9 mouse cellular contexts compared by ENCODE assay signal in genomic region chr6:126583075-126583474, GRCm38 (mm10). TPM values are rescaled to one million over a fixed set of nuclear protein-coding genes. Genes with fewer than 3 reads are reported as not detected.
A peak's percentile ranks its signal among the peaks of the same experiment; 100 is the strongest.
DNase-seq lines count a peak whose midpoint lies in the region; ATAC-seq and TF ChIP-seq lines count a peak whose summit lies in the region.
"Had no signal": no experiment of that assay in that cellular context is flagged by ENCODE, and none has a peak within 500 bp of the region (broad histone marks: within the 10 kb centered on the region; RNA-seq: fewer than 3 reads in every experiment).

No protein-coding gene starts in this region.

- WGBS in spleen, adult 2 months, result 61% methylated on average over 7 of the region's 7 CpGs
- WGBS in liver, postnatal 0 days (ENCODE audit: insufficient replicate concordance), result 59% methylated on average over 7 of the region's 7 CpGs

- H3K36me3 ChIP-seq in spleen, adult 2 months (ENCODE audit: control insufficient read depth, insufficient read depth, low read length), result no peaks in the 10 kb centered on the region
- H3K36me3 ChIP-seq in liver, postnatal 0 days (replicated peaks; ENCODE audit: insufficient read depth, low read length), result no peaks in the 10 kb centered on the region
- H3K36me3 ChIP-seq: neural tube, embryonic 12.5 days had no signal

- no peak overlapping the region for H3K9ac ChIP-seq in liver, postnatal 0 days (replicated peaks)
- H3K9ac ChIP-seq: neural tube, embryonic 12.5 days had no signal

- intact Hi-C loops in gastrocnemius, adult 2 months (cut with DNase I), result no loop called here

- no peak overlapping the region for H3K27ac ChIP-seq in gastrocnemius, adult 2 months
- H3K27ac ChIP-seq in spleen, adult 2 months (ENCODE audit: insufficient read depth, low read length), result no peak overlapping the region
- H3K27ac ChIP-seq in liver, postnatal 0 days (ENCODE audit: low read depth), result no peak overlapping the region
- H3K27ac ChIP-seq: neural tube, embryonic 12.5 days had no signal

- no peaks in the 10 kb centered on the region for H3K4me1 ChIP-seq in spleen, adult 2 months (ENCODE audit: control insufficient read depth, insufficient read depth, insufficient read length)
- H3K4me1 ChIP-seq in liver, postnatal 0 days (ENCODE audit: insufficient read depth), result no peaks in the 10 kb centered on the region
- H3K4me1 ChIP-seq: neural tube, embryonic 12.5 days had no signal

- no peaks in the 10 kb centered on the region for H3K9me3 ChIP-seq in liver, postnatal 0 days (ENCODE audit: low read length)
- H3K9me3 ChIP-seq: neural tube, embryonic 12.5 days had no signal

- H3K4me3 ChIP-seq in gastrocnemius, adult 2 months, result no peak overlapping the region
- no peak overlapping the region for H3K4me3 ChIP-seq in spleen, adult 2 months (ENCODE audit: extremely low read depth, insufficient read depth, insufficient read length)
- no peak overlapping the region for H3K4me3 ChIP-seq in liver, postnatal 0 days (ENCODE audit: low read depth, low read length)
- H3K4me3 ChIP-seq: neural tube, embryonic 12.5 days had no signal

- no peak overlapping the region for H3K4me2 ChIP-seq in liver, postnatal 0 days (ENCODE audit: low read depth, low read length)
- H3K4me2 ChIP-seq: neural tube, embryonic 12.5 days had no signal

- no peak for ATAC-seq in liver, postnatal 0 days

- no peak for TF ChIP-seq POLR2A in spleen, adult 2 months (IDR thresholded peaks at IDR 0.05; ENCODE audit: low read depth, low read length)

- DNase-seq in gastrocnemius, adult 2 months, result peak; percentile 39
- DNase-seq in gastrocnemius, postnatal 25 days, result no peak
- DNase-seq in spleen, adult 2 months (ENCODE audit: low read depth in 1 of 2, low spot score in 2 of 2), result peak in 1 of 2 experiments; percentile 7
- no peak for DNase-seq in spleen, adult 12 weeks (ENCODE audit: low spot score)
- peak; percentile 72 for DNase-seq in cerebellum, adult 9-11 months
- DNase-seq in liver, postnatal 0 days, result peak; percentile 48
- peak; percentile 18 to 23 for DNase-seq in urinary bladder, postnatal 36 days (ENCODE audit: low spot score in 2 of 2)
- no peak for DNase-seq in frontal cortex, postnatal 14 days (ENCODE audit: low spot score in 2 of 2)

- H3K27me3 ChIP-seq in spleen, adult 2 months (ENCODE audit: control insufficient read depth, insufficient read depth, low read length), result no peaks in the 10 kb centered on the region
- H3K27me3 ChIP-seq in liver, postnatal 0 days (ENCODE audit: insufficient read depth, low read length), result no peaks in the 10 kb centered on the region
- H3K27me3 ChIP-seq: neural tube, embryonic 12.5 days had no signal

- no peak for TF ChIP-seq EP300 in liver, postnatal 0 days (IDR thresholded peaks at IDR 0.05; ENCODE audit: low read depth)

- peak; percentile 84 for TF ChIP-seq CTCF in gastrocnemius, adult 2 months (IDR thresholded peaks at IDR 0.05)
- TF ChIP-seq CTCF in spleen, adult 2 months (IDR thresholded peaks at IDR 0.05; ENCODE audit: extremely low read depth, insufficient read depth, insufficient read length, insufficient replicate concordance), result peak; percentile 46; the same call in 1 of the 2 replicates
- peak; percentile 75 for TF ChIP-seq CTCF in liver, postnatal 0 days (IDR thresholded peaks at IDR 0.05; ENCODE audit: low read depth)

RNA-seq across cellular contexts. Expression of gene Kcna5, which starts 47.9 kb away (rescaled TPM):
- 10 to 100 TPM in 1 of 2 experiments, 1 to 10 TPM in 1; 3.8 to 10.3 TPM for total RNA-seq in gastrocnemius, adult 2 months (2021)
- total RNA-seq in gastrocnemius, postnatal 25 days (2021), result 1 to 10 TPM; 3.1 to 3.7 TPM
- 0.09 and 0.25 TPM in 2 replicates for polyA plus RNA-seq in spleen, adult 2 months (2012; rRNA removed)
- 0.05 and 0.09 TPM in 2 replicates for polyA plus RNA-seq in liver, postnatal 0 days (2015; fragmentation: Nextera tagmentation; extraction: Ambion mirVana)

Comparison
In these comparisons a context has a peak if more than half of its experiments do, and no peak if none do; other contexts are left out.
1. DNase-seq: peak in gastrocnemius, adult 2 months (single experiment), cerebellum, adult 9-11 months (single experiment), liver, postnatal 0 days (single experiment) and urinary bladder, postnatal 36 days (2 of 2); none in gastrocnemius, postnatal 25 days (single experiment), spleen, adult 12 weeks (single experiment) and frontal cortex, postnatal 14 days (0 of 2).
2. Peak in every context shown above with its lines, with median percentiles within 50 percentile points of each other: CTCF ChIP-seq.